Mouse (Mus musculus) neural tube, embryonic 13.5 days (tissue): ENCODE data around the gene Zdhhc22. TPM values are rescaled to one million over a fixed set of nuclear protein-coding genes. Genes with fewer than 3 reads are reported as not detected.

ENCODE experiments used
- ATAC-seq: fragments of 200-750 bp; cut with Nextera tagmentation; 2 replicates; pipeline ENCODE4 v1.8.0; 2017; ENCODE audit warnings: low read depth, mild to moderate bottlenecking, moderate TSS enrichment, moderate library complexity
- H3K27ac ChIP-seq: fragments of 300-500 bp; sonication (generic); replicated peaks from 2 replicates; pipeline ENCODE4 v1.5.1; 2015; ENCODE audit warnings: moderate library complexity, mild to moderate bottlenecking, inconsistent platforms
- H3K27me3 ChIP-seq: fragments of 300-500 bp; sonication (generic); 2 replicates; pipeline ENCODE4 v1.6.1; 2015; ENCODE audit warnings: mild to moderate bottlenecking, inconsistent platforms
- H3K36me3 ChIP-seq: fragments of 300-500 bp; sonication (generic); 2 replicates; pipeline ENCODE4 v1.6.1; 2015; ENCODE audit warnings: mild to moderate bottlenecking, inconsistent platforms
- H3K4me1 ChIP-seq: fragments of 300-500 bp; sonication (generic); replicated peaks from 2 replicates; pipeline ENCODE4 v1.6.1; 2015; ENCODE audit warnings: inconsistent platforms
- H3K4me2 ChIP-seq: fragments of 300-500 bp; sonication (generic); 2 replicates; pipeline ENCODE4 v1.6.1; 2015; ENCODE audit warnings: inconsistent platforms, mild to moderate bottlenecking, moderate library complexity
- H3K4me3 ChIP-seq: fragments of 300-500 bp; sonication (generic); 2 replicates; pipeline ENCODE4 v1.5.1; 2015; ENCODE audit warnings: mild to moderate bottlenecking, inconsistent platforms
- H3K9ac ChIP-seq: fragments of 300-500 bp; sonication (generic); 2 replicates; pipeline ENCODE4 v1.6.1; 2015; ENCODE audit warnings: moderate library complexity, mild to moderate bottlenecking, inconsistent platforms
- H3K9me3 ChIP-seq: fragments of 300-500 bp; sonication (generic); 2 replicates; pipeline ENCODE4 v1.6.1; 2016; ENCODE audit warnings: inconsistent platforms
- WGBS: fragments of 180-500 bp; shearing (Covaris S2); methylation state at CpG from one replicate; pipeline ENCODE4 v1.1.7; 2015; 5-methylcytosine and 5-hydroxymethylcytosine counted together
- microRNA-seq: library from miRNA; unstranded; fragments of <30 nt; microRNA quantifications from one replicate; pipeline ENCODE4, GENCODE M21; 2016
- polyA plus RNA-seq: library from polyadenylated mRNA; unstranded; fragments of >200 nt; fragmentation: Nextera tagmentation; extraction: Ambion mirVana; gene quantifications from 2 replicates; pipeline ENCODE4 v1.2.1, GENCODE M21; 2015

Zdhhc22 gene
- polyA plus RNA-seq, 1 experiment from 2014 or later = 23.5 TPM

- no peak overlapping the region for H3K27ac ChIP-seq
These were observed 59.1 kb downstream of the Zdhhc22 start for GRCm38 (mm10) chr12:86930934-86931729.

More at GRCm38 (mm10) chr12:86930934-86931729, 59.1 kb downstream of the Zdhhc22 start:
- Histone ChIP-seq H3K4me3 (no peak overlapping the region), H3K9me3 (0 out of 2 replicates have a peak, but pooled peaks cover 8% of the 10 kb centered on the region), H3K27me3 (no peaks in the 10 kb centered on the region), H3K36me3 (no peaks in the 10 kb centered on the region), H3K4me2 (no peak overlapping the region), H3K9ac (no peak overlapping the region), H3K4me1 (peaks cover 9% of the 10 kb centered on the region)
- WGBS = 73% methylated on average over 6 of the region's 6 CpGs
- ATAC-seq = 0 out of 2 replicates have a peak, but pooled peaks have one; percentile 8

Small RNAs within 50 kb of the gene (microRNA-seq; reads per million reads assigned to microRNA genes)
- not detected for gene Gm25847

Other genes with a start within 250 kb of the Zdhhc22 start
- gene Irf2bpl, start 105.6 kb downstream of the Zdhhc22 start, polyA plus RNA-seq = 59.9 and 60.7 TPM in 2 replicates
- 39.2 and 45.6 TPM in 2 replicates for gene Cipc, start 43.4 kb downstream of the Zdhhc22 start, polyA plus RNA-seq
- gene Tmem63c, start 30.9 kb upstream of the Zdhhc22 start, polyA plus RNA-seq = 6.1 and 7.1 TPM in 2 replicates
- gene Ngb, start 112.1 kb upstream of the Zdhhc22 start, polyA plus RNA-seq = 1.0 and 1.2 TPM in 2 replicates
- gene Gstz1, start 156.7 kb upstream of the Zdhhc22 start, polyA plus RNA-seq = 23.6 and 28.0 TPM in 2 replicates
- gene Pomt2, start 157.5 kb upstream of the Zdhhc22 start, polyA plus RNA-seq = 11.4 and 12.4 TPM in 2 replicates
- 1.7 and 2.1 TPM in 2 replicates for gene Samd15, start 209.3 kb upstream of the Zdhhc22 start, polyA plus RNA-seq
- gene Tmed8, start 210.0 kb upstream of the Zdhhc22 start, polyA plus RNA-seq = 3.8 and 3.9 TPM in 2 replicates
- 1.6 and 1.7 TPM in 2 replicates for gene Noxred1, start 248.3 kb upstream of the Zdhhc22 start, polyA plus RNA-seq